Mouse (Mus musculus) limb, embryonic 10.5 days (tissue): ENCODE results near the gene Tec. TPM values are rescaled to one million over a fixed set of nuclear protein-coding genes. Genes with fewer than 3 reads are reported as not detected.
"Not testable (repeated sequence)": the region's sequence is repeated elsewhere in the genome, so short reads cannot be mapped to it uniquely, and the experiment has no call there.

Experiments
- DNase-seq: peaks from one replicate; pipeline ENCODE4 v3.0.0-alpha.2; 2017; ENCODE audit warnings: low spot score
- H3K27ac ChIP-seq: fragments of 300-500 bp; sonication (generic); 2 replicates; pipeline ENCODE4 v1.5.1; 2016; ENCODE audit warnings: mild to moderate bottlenecking
- H3K27me3 ChIP-seq: fragments of 300-500 bp; sonication (generic); 2 replicates; pipeline ENCODE4 v1.6.1; 2016; ENCODE audit warnings: low read depth, mild to moderate bottlenecking; ENCODE audit not compliant: poor library complexity, severe bottlenecking
- H3K36me3 ChIP-seq: fragments of 300-500 bp; sonication (generic); 2 replicates; pipeline ENCODE4 v1.6.1; 2016; ENCODE audit warnings: mild to moderate bottlenecking, moderate library complexity
- H3K4me1 ChIP-seq: fragments of 300-500 bp; sonication (generic); 2 replicates; pipeline ENCODE4 v1.6.1; 2016
- H3K4me3 ChIP-seq: fragments of 300-500 bp; sonication (generic); 2 replicates; pipeline ENCODE4 v1.5.1; 2016; ENCODE audit warnings: mild to moderate bottlenecking, moderate library complexity
- H3K9me3 ChIP-seq: fragments of 300-500 bp; sonication (generic); replicated peaks from 2 replicates; pipeline ENCODE4 v1.6.1; 2016; ENCODE audit warnings: mild to moderate bottlenecking
- WGBS: fragments of 180-500 bp; shearing (Covaris S2); methylation state at CpG from one replicate; pipeline ENCODE4 v1.1.7; 2016; 5-methylcytosine and 5-hydroxymethylcytosine counted together
- polyA plus RNA-seq: library from polyadenylated mRNA; unstranded; fragments of >200 nt; fragmentation: Nextera tagmentation; extraction: Ambion mirVana; gene quantifications from 2 replicates; pipeline ENCODE4 v1.2.1, GENCODE M21; 2016

Gene Tec
- polyA plus RNA-seq, 1 experiment from 2014 or later: 3.1 TPM

DNA sequence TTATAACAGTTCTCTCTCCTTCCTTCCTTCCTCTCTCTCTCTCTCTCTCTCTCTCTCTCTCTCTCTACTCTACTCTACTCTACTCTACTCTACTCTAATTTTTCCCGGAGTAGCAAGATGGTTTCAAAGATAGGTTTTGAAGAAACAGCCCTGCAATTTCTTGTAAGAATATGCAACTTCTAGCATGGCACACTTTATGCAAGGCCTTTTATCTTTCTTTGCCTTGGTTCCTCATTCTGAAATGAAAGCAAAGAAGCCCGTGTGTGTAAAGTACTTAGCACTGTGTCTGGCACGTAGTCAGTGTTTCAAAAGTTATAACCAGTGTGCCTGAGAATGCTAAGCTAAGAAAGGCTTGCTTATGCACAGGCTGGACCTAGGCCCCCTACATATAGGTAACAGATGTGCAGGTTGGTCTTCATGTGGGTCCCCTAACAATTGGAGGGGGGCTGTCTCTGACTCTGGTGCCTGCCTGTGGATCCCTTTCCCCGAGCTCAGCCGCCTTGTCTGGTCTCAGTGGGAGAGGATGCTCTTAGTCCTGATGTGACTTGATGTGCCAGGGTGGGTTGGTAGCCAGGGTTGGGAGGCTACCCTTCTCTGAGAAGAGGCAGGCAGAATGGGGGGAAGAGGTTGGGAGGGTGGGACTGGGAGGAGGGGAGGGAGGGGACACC is 49.6 kb downstream of the Tec start:
- no peak overlapping the region for H3K27ac ChIP-seq
- WGBS: 93% methylated on average over 5 of the region's 5 CpGs
- H3K9me3 ChIP-seq: no peaks in the 10 kb centered on the region
- H3K4me3 ChIP-seq: no peak overlapping the region
- no peaks in the 10 kb centered on the region for H3K27me3 ChIP-seq
- DNase-seq: no peak
- peaks cover 19% of the 10 kb centered on the region for H3K4me1 ChIP-seq
- H3K36me3 ChIP-seq: no peaks in the 10 kb centered on the region

DNA sequence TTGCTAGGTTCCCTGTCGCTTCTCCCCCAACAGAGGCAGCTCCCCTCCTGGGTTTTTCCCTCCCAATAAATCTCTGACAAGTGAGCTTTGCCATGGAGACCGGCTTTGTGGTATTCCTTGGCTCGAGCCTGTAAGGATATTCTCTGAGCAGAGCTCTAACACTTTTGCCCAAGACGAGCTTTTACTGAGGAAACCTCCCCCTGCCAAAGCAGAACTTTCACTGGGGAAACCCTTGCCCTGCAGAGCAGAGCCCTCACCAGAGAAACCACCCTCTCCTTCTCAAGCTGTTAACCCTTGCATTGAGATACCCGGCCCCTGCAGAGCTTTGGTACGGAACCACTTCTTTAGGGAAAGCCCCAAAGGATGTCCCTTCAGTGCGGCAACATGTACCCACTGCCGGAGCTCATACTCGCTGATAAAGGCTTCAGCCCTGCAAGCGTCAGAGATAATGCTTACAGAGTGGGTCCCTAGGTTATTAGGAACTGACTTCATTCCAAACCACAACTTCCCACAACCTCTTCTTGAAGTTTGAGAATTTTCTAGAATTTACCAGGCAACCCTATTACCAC is 50.7 kb downstream of the Tec start:
- Histone ChIP-seq H3K27ac (peak overlapping the region; percentile 1), H3K4me1 (peaks cover 19% of the 10 kb centered on the region), H3K4me3 (no peak overlapping the region), H3K9me3 (no peaks in the 10 kb centered on the region), H3K27me3 (no peaks in the 10 kb centered on the region), H3K36me3 (no peaks in the 10 kb centered on the region)
- 45% methylated on average over 10 of the region's 10 CpGs for WGBS
- no peak for DNase-seq

DNA sequence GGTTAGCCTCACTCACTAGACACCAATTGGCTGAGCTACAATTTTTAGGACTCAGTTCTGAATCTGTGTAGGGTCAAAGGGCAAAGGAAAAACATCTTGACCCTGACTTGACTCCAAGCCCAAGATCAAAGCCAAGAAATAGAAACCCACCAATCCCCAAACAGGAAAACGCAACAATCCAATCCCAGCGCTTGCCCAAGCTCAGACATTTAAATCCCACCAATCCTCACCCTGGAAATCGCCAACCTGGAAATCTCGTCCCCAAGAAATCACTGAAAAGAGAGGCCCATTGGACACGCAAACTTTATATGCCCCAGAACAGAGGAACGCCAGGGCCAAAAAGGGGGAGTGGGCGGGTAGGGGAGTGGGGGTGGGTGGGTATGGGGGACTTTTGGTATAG is 51.3 kb downstream of the Tec start:
- H3K27me3 ChIP-seq, H3K4me3 ChIP-seq, H3K9me3 ChIP-seq, H3K36me3 ChIP-seq, DNase-seq: not testable (repeated sequence)
- Histone ChIP-seq H3K27ac (peak overlapping the region; percentile 57; the same call in 1 of the 2 replicates), H3K4me1 (peaks cover 19% of the 10 kb centered on the region)
- 63% methylated on average over 7 of the region's 7 CpGs for WGBS

- WGBS: 25% methylated on average over 2 of the region's 2 CpGs
- Histone ChIP-seq H3K9me3 (no peaks in the 10 kb centered on the region), H3K4me1 (peaks cover 21% of the 10 kb centered on the region), H3K27me3 (no peaks in the 10 kb centered on the region), H3K36me3 (no peaks in the 10 kb centered on the region), H3K27ac (peak overlapping the region; percentile 57; the same call in 1 of the 2 replicates), H3K4me3 (no peak overlapping the region)
- no peak for DNase-seq
These were observed 51.8 kb downstream of the Tec start for GRCm38 (mm10) chr5:72816491-72816890.

- Histone ChIP-seq H3K36me3 (no peaks in the 10 kb centered on the region), H3K27ac (no peak overlapping the region), H3K9me3 (no peaks in the 10 kb centered on the region), H3K27me3 (no peaks in the 10 kb centered on the region), H3K4me3 (no peak overlapping the region), H3K4me1 (peaks cover 25% of the 10 kb centered on the region)
- WGBS: 67% methylated on average over 1 of the region's 1 CpGs
- no peak for DNase-seq
These were observed 52.2 kb downstream of the Tec start for GRCm38 (mm10) chr5:72816046-72816445.

DNA sequence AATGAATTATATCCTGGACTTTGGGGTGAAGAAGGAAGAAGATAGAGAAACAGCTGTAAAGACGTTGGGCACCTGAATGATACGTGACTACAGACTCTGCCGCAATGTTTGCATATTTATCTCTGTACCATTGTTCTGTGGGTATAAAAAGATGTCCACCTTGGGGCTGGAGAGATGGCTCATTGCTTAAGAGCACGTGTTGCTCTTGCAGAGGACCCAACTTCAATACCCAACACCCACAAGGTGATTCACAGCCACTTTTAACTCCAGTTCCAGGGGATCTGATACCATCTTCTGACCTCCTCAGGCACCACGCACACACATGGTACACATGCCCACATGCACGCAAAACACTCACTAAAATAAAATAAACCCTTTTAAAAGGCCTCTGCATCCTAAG is 52.9 kb downstream of the Tec start:
- H3K36me3 ChIP-seq: no peaks in the 10 kb centered on the region
- 91% methylated on average over 6 of the region's 6 CpGs for WGBS
- no peaks in the 10 kb centered on the region for H3K9me3 ChIP-seq
- no peak for DNase-seq
- no peak overlapping the region for H3K4me3 ChIP-seq
- peaks cover 28% of the 10 kb centered on the region for H3K4me1 ChIP-seq
- no peak overlapping the region for H3K27ac ChIP-seq
- no peaks in the 10 kb centered on the region for H3K27me3 ChIP-seq

DNA sequence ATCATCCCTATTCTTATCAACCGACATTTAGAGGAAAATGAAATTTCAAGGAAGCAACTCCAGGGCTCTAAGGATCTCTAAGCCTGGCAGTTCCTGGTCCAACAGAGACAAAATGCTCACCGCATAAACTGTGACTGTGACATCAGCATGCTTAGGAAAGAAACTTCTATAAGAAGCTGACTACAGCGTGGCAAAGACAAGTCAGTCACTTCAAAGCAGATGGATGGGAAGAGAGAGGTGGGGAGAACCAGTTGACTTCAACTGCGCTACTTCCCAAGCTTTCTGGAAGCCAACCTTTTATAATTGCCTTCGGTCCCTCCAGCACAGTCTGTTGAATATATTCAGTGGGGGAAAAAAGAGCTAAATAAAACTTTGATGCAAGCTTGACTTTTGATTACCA is 54.2 kb downstream of the Tec start:
- Histone ChIP-seq H3K4me1 (peaks cover 33% of the 10 kb centered on the region), H3K27me3 (no peaks in the 10 kb centered on the region), H3K27ac (no peak overlapping the region), H3K36me3 (no peaks in the 10 kb centered on the region), H3K4me3 (no peak overlapping the region), H3K9me3 (no peaks in the 10 kb centered on the region)
- no peak for DNase-seq
- WGBS: 82% methylated on average over 5 of the region's 5 CpGs

- H3K4me1 ChIP-seq: peaks cover 43% of the 10 kb centered on the region
- H3K27me3 ChIP-seq: no peaks in the 10 kb centered on the region
- H3K36me3 ChIP-seq: no peaks in the 10 kb centered on the region
- H3K4me3 ChIP-seq: no peak overlapping the region
- no peaks in the 10 kb centered on the region for H3K9me3 ChIP-seq
- 69% methylated on average over 5 of the region's 5 CpGs for WGBS
- no peak overlapping the region for H3K27ac ChIP-seq
- no peak for DNase-seq
These were observed 55.4 kb downstream of the Tec start for GRCm38 (mm10) chr5:72812908-72813307.

DNA sequence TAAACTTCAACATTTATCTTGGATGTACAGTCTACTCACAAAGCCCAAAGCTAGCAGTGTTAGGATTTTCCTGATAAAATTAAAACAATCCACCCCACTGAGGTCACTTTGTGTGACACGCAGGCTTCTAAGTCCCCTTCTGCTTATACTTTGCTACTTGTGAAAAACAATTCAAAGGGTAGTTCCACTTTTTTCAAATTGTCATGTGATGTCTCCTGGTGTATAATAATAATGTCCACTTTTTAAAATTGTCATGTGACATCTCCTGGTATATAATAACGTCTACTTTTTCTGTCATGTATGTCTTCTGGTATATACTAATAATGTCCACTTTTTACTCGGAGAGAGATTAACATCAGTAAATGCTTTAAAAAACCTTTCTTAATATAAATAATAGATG is 56.0 kb downstream of the Tec start:
- H3K36me3 ChIP-seq: no peaks in the 10 kb centered on the region
- no peak overlapping the region for H3K27ac ChIP-seq
- H3K27me3 ChIP-seq: no peaks in the 10 kb centered on the region
- H3K9me3 ChIP-seq: no peaks in the 10 kb centered on the region
- 89% methylated on average over 3 of the region's 3 CpGs for WGBS
- peaks cover 38% of the 10 kb centered on the region for H3K4me1 ChIP-seq
- DNase-seq: no peak
- no peak overlapping the region for H3K4me3 ChIP-seq

GRCm38 (mm10) chr5:72811397-72811796 is 56.9 kb downstream of the Tec start:
- peaks cover 31% of the 10 kb centered on the region for H3K4me1 ChIP-seq
- H3K9me3 ChIP-seq: no peaks in the 10 kb centered on the region
- no peak overlapping the region for H3K27ac ChIP-seq
- H3K27me3 ChIP-seq: no peaks in the 10 kb centered on the region
- 71% methylated on average over 3 of the region's 3 CpGs for WGBS
- no peaks in the 10 kb centered on the region for H3K36me3 ChIP-seq
- H3K4me3 ChIP-seq: no peak overlapping the region
- no peak for DNase-seq

GRCm38 (mm10) chr5:72810990-72811389 is 57.3 kb downstream of the Tec start:
- WGBS: 70% methylated on average over 8 of the region's 8 CpGs
- Histone ChIP-seq H3K27me3 (no peaks in the 10 kb centered on the region), H3K4me1 (peaks cover 27% of the 10 kb centered on the region), H3K9me3 (no peaks in the 10 kb centered on the region), H3K36me3 (no peaks in the 10 kb centered on the region), H3K27ac (no peak overlapping the region), H3K4me3 (no peak overlapping the region)
- DNase-seq: no peak

DNA sequence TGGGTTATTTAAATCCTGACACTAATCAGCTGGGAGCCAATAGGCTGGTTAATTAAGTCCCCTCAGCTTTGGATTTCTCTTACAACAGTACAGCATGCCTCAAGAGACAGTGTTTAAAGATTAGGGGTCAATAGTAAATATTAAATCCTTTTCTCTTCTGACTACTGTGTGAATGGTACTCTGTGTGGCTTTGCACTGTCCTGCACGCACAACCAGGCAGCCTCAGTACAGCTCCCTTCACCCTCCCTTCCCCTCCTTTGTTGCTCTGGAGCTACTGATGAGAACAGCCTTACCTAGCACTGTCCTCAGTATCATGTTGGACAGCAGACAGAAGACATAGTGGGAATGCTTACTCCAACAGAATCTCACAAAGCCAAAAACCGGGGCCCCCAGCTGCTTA is 58.8 kb downstream of the Tec start:
- no peak for DNase-seq
- no peak overlapping the region for H3K27ac ChIP-seq
- no peaks in the 10 kb centered on the region for H3K27me3 ChIP-seq
- peaks cover 26% of the 10 kb centered on the region for H3K4me1 ChIP-seq
- H3K36me3 ChIP-seq: no peaks in the 10 kb centered on the region
- WGBS: 79% methylated on average over 2 of the region's 2 CpGs
- no peak overlapping the region for H3K4me3 ChIP-seq
- H3K9me3 ChIP-seq: no peaks in the 10 kb centered on the region

- no peak for DNase-seq
- H3K27me3 ChIP-seq: no peaks in the 10 kb centered on the region
- no peak overlapping the region for H3K4me3 ChIP-seq
- WGBS: 62% methylated on average over 14 of the region's 14 CpGs
- no peaks in the 10 kb centered on the region for H3K9me3 ChIP-seq
- H3K4me1 ChIP-seq: peaks cover 26% of the 10 kb centered on the region
- H3K36me3 ChIP-seq: no peaks in the 10 kb centered on the region
- H3K27ac ChIP-seq: peak overlapping the region; percentile 68
These were observed 59.7 kb downstream of the Tec start for GRCm38 (mm10) chr5:72808456-72809111.
